In genomic region chr7:144811521-144811920, GRCm38 (mm10) we compare ENCODE assay signal across 16 mouse cellular contexts. TPM values are rescaled to one million over a fixed set of nuclear protein-coding genes. Genes with fewer than 3 reads are reported as not detected.
DNase-seq lines count a peak whose midpoint lies in the region; ATAC-seq and TF ChIP-seq lines count a peak whose summit lies in the region.
"Had no signal": no experiment of that assay in that cellular context is flagged by ENCODE, and none has a peak within 500 bp of the region (broad histone marks: within the 10 kb centered on the region; RNA-seq: fewer than 3 reads in every experiment).

No protein-coding gene starts in this region.

- TF ChIP-seq CTCF in lung, embryonic 14.5 days (IDR thresholded peaks at IDR 0.05; ENCODE audit: low read depth): no peak
- no peak for TF ChIP-seq CTCF in lung, adult 2 months (IDR thresholded peaks at IDR 0.05; ENCODE audit: insufficient read depth, low read length)

- H3K36me3 ChIP-seq in forebrain, embryonic 10.5 days (replicated peaks): no peaks in the 10 kb centered on the region
- no peaks in the 10 kb centered on the region for H3K36me3 ChIP-seq in forebrain, embryonic 14.5 days (ENCODE audit: control insufficient read depth, insufficient read depth, low read length)
- no peaks in the 10 kb centered on the region for H3K36me3 ChIP-seq in lung, embryonic 14.5 days (ENCODE audit: insufficient read depth)
- no peaks in the 10 kb centered on the region for H3K36me3 ChIP-seq in limb, embryonic 12.5 days
- H3K36me3 ChIP-seq: hindbrain, embryonic 13.5 days had no signal

- H3K4me2 ChIP-seq in forebrain, embryonic 14.5 days (ENCODE audit: low read length): no peak overlapping the region
- H3K4me2 ChIP-seq in lung, embryonic 14.5 days: no peak overlapping the region
- no peak overlapping the region for H3K4me2 ChIP-seq in limb, embryonic 12.5 days
- H3K4me2 ChIP-seq: heart, embryonic 11.5 days; hindbrain, embryonic 13.5 days had no signal

- peaks cover 23% of the 10 kb centered on the region; the same call in 1 of the 2 replicates for H3K27me3 ChIP-seq in forebrain, embryonic 10.5 days (ENCODE audit: poor library complexity, severe bottlenecking)
- H3K27me3 ChIP-seq in forebrain, embryonic 14.5 days (replicated peaks; ENCODE audit: control insufficient read depth, insufficient read depth, low read length): no peaks in the 10 kb centered on the region
- no peaks in the 10 kb centered on the region for H3K27me3 ChIP-seq in lung, embryonic 14.5 days (ENCODE audit: insufficient read depth, low read length)
- H3K27me3 ChIP-seq in limb, embryonic 12.5 days: peaks cover 2% of the 10 kb centered on the region; the same call in 1 of the 2 replicates
- H3K27me3 ChIP-seq: hindbrain, embryonic 13.5 days had no signal

- ATAC-seq in forebrain, embryonic 14.5 days: no peak
- ATAC-seq in lung, embryonic 14.5 days (ENCODE audit: insufficient read depth): peak; percentile 93
- ATAC-seq in limb, embryonic 12.5 days (ENCODE audit: insufficient number of reproducible peaks, insufficient read depth, low FRiP score, low TSS enrichment, low read depth): peak; percentile 63; the same call in 1 of the 2 replicates
- ATAC-seq in megakaryocyte-erythroid progenitor cell, adult 5-6 weeks (replicated peaks; ENCODE audit: low FRiP score, low TSS enrichment, poor library complexity, severe bottlenecking): no peak

- no peak for TF ChIP-seq POLR2A in lung, adult 2 months (IDR thresholded peaks at IDR 0.05; ENCODE audit: borderline replicate concordance, extremely low read depth, low read depth, low read length)

- no peak overlapping the region for H3K4me3 ChIP-seq in forebrain, embryonic 10.5 days
- no peak overlapping the region for H3K4me3 ChIP-seq in forebrain, embryonic 14.5 days (ENCODE audit: low read depth, low read length)
- H3K4me3 ChIP-seq in lung, embryonic 14.5 days (ENCODE audit: low read depth, low read length): no peak overlapping the region
- H3K4me3 ChIP-seq in lung, adult 2 months (replicated peaks; ENCODE audit: extremely low read depth, low read depth, low read length): no peak overlapping the region
- no peak overlapping the region for H3K4me3 ChIP-seq in limb, embryonic 12.5 days (replicated peaks)
- H3K4me3 ChIP-seq: hindbrain, embryonic 13.5 days; left cerebral cortex, adult 2 months had no signal

- H3K4me1 ChIP-seq in forebrain, embryonic 10.5 days: peaks cover 38% of the 10 kb centered on the region
- 0 out of 2 replicates have a peak, but pooled peaks cover 2% of the 10 kb centered on the region for H3K4me1 ChIP-seq in forebrain, embryonic 14.5 days (ENCODE audit: control insufficient read depth, insufficient read depth, low read length)
- H3K4me1 ChIP-seq in lung, embryonic 14.5 days (ENCODE audit: insufficient read depth): no peaks in the 10 kb centered on the region
- no peaks in the 10 kb centered on the region for H3K4me1 ChIP-seq in lung, adult 2 months (ENCODE audit: control insufficient read depth, insufficient read depth, low read length)
- H3K4me1 ChIP-seq in limb, embryonic 12.5 days (replicated peaks): peaks cover 9% of the 10 kb centered on the region

- peak overlapping the region; percentile 16; the same call in 1 of the 2 replicates for H3K27ac ChIP-seq in forebrain, embryonic 10.5 days
- no peak overlapping the region for H3K27ac ChIP-seq in forebrain, embryonic 14.5 days (ENCODE audit: low read depth, low read length)
- H3K27ac ChIP-seq in lung, embryonic 14.5 days (ENCODE audit: low read depth): no peak overlapping the region
- no peak overlapping the region for H3K27ac ChIP-seq in limb, embryonic 12.5 days
- H3K27ac ChIP-seq: hindbrain, embryonic 13.5 days; left cerebral cortex, adult 2 months; macrophage had no signal

- DNase-seq in forebrain, embryonic 10.5 days (ENCODE audit: extremely low spot score, low spot score): no peak
- DNase-seq in forebrain, embryonic 14.5 days (ENCODE audit: low spot score): no peak
- DNase-seq in lung, embryonic 14.5 days: peak; percentile 71
- no peak for DNase-seq in lung, adult 2 months
- peak; percentile 64 for DNase-seq in retina, postnatal 1 day
- DNase-seq in layer of hippocampus, adult 18-20 months (ENCODE audit: low spot score in 2 of 2): no peak
- DNase-seq: cerebellum, adult 9-11 months; kidney, adult 18-20 months; spleen, adult 18-20 months had no signal

- WGBS in forebrain, embryonic 10.5 days: 53% methylated on average over 4 of the region's 4 CpGs
- WGBS in forebrain, embryonic 14.5 days: 64% methylated on average over 4 of the region's 4 CpGs
- 20% methylated on average over 4 of the region's 4 CpGs for WGBS in lung, embryonic 14.5 days
- 31% methylated on average over 4 of the region's 4 CpGs for WGBS in lung, adult 2 months
- WGBS in limb, embryonic 12.5 days: 38% methylated on average over 4 of the region's 4 CpGs

- no peak overlapping the region for H3K9ac ChIP-seq in forebrain, embryonic 14.5 days (ENCODE audit: low read length)
- no peak overlapping the region for H3K9ac ChIP-seq in lung, embryonic 14.5 days
- H3K9ac ChIP-seq in limb, embryonic 12.5 days (replicated peaks): no peak overlapping the region
- H3K9ac ChIP-seq: hindbrain, embryonic 13.5 days had no signal

- no peaks in the 10 kb centered on the region for H3K9me3 ChIP-seq in forebrain, embryonic 10.5 days
- no peaks in the 10 kb centered on the region for H3K9me3 ChIP-seq in forebrain, embryonic 14.5 days (replicated peaks; ENCODE audit: control insufficient read depth, low read length)
- H3K9me3 ChIP-seq in lung, embryonic 14.5 days (ENCODE audit: low read depth, low read length): no peaks in the 10 kb centered on the region
- no peaks in the 10 kb centered on the region for H3K9me3 ChIP-seq in limb, embryonic 12.5 days
- H3K9me3 ChIP-seq: hindbrain, embryonic 13.5 days had no signal

RNA-seq across cellular contexts. Expression of gene Fgf3, which starts 26.4 kb away (rescaled TPM):
- polyA plus RNA-seq in forebrain, embryonic 10.5 days (2016; fragmentation: Nextera tagmentation; extraction: Ambion mirVana): 0.98 and 1.2 TPM in 2 replicates
- polyA plus RNA-seq in forebrain, embryonic 14.5 days (2014; fragmentation: Nextera tagmentation; extraction: Ambion mirVana): 2.0 and 3.2 TPM in 2 replicates
- polyA plus RNA-seq in lung, embryonic 14.5 days (2014; fragmentation: Nextera tagmentation; extraction: Ambion mirVana): not detected in 2 replicates
- polyA plus RNA-seq in lung, adult 2 months (2012; rRNA removed): not detected in 2 replicates
- not detected in 2 replicates for polyA plus RNA-seq in limb, embryonic 12.5 days (2016; fragmentation: Nextera tagmentation; extraction: Ambion mirVana)
- not detected for total RNA-seq in layer of hippocampus, adult 18-20 months (2021)
- 3.3 TPM in 1 of 2 replicates, not detected in the other for total RNA-seq in megakaryocyte-erythroid progenitor cell, adult 5-6 weeks (2014; fragmentation: Nextera tagmentation)
- total RNA-seq in megakaryocyte-erythroid progenitor cell, adult 5-6 weeks (2017): 0.52 and 1.8 TPM in 2 replicates
- total RNA-seq: gastrocnemius, adult 18-20 months had no signal
- polyA plus RNA-seq: macrophage had no signal

RNA-seq across cellular contexts. Expression of gene Fgf4, which starts 35.6 kb away (rescaled TPM):
- polyA plus RNA-seq in forebrain, embryonic 10.5 days (2016; fragmentation: Nextera tagmentation; extraction: Ambion mirVana): not detected in 2 replicates
- polyA plus RNA-seq in forebrain, embryonic 14.5 days (2014; fragmentation: Nextera tagmentation; extraction: Ambion mirVana): not detected in 2 replicates
- not detected in 2 replicates for polyA plus RNA-seq in lung, embryonic 14.5 days (2014; fragmentation: Nextera tagmentation; extraction: Ambion mirVana)
- polyA plus RNA-seq in lung, adult 2 months (2012; rRNA removed): not detected in 2 replicates
- polyA plus RNA-seq in limb, embryonic 12.5 days (2016; fragmentation: Nextera tagmentation; extraction: Ambion mirVana): 0.49 TPM in 2 replicates
- total RNA-seq in layer of hippocampus, adult 18-20 months (2021): not detected
- not detected in 2 replicates for total RNA-seq in megakaryocyte-erythroid progenitor cell, adult 5-6 weeks (2014; fragmentation: Nextera tagmentation)
- not detected in 2 replicates for total RNA-seq in megakaryocyte-erythroid progenitor cell, adult 5-6 weeks (2017)
- total RNA-seq: gastrocnemius, adult 18-20 months; left cerebral cortex, adult 2 months had no signal
- polyA plus RNA-seq: heart, embryonic 11.5 days; hindbrain, embryonic 13.5 days; macrophage had no signal

RNA-seq across cellular contexts. Expression of gene Ano1, which starts 59.7 kb away (rescaled TPM):
- polyA plus RNA-seq in forebrain, embryonic 10.5 days (2016; fragmentation: Nextera tagmentation; extraction: Ambion mirVana): 17.9 and 22.3 TPM in 2 replicates
- 6.0 and 7.8 TPM in 2 replicates for polyA plus RNA-seq in forebrain, embryonic 14.5 days (2014; fragmentation: Nextera tagmentation; extraction: Ambion mirVana)
- 64.8 and 71.5 TPM in 2 replicates for polyA plus RNA-seq in lung, embryonic 14.5 days (2014; fragmentation: Nextera tagmentation; extraction: Ambion mirVana)
- 86.3 and 92.3 TPM in 2 replicates for polyA plus RNA-seq in lung, adult 2 months (2012; rRNA removed)
- polyA plus RNA-seq in limb, embryonic 12.5 days (2016; fragmentation: Nextera tagmentation; extraction: Ambion mirVana): 1.7 and 1.8 TPM in 2 replicates
- 1 to 10 TPM; 2.6 to 2.8 TPM for total RNA-seq in layer of hippocampus, adult 18-20 months (2021)
- total RNA-seq in megakaryocyte-erythroid progenitor cell, adult 5-6 weeks (2014; fragmentation: Nextera tagmentation): 1.4 TPM in 1 of 2 replicates, not detected in the other
- not detected in 2 replicates for total RNA-seq in megakaryocyte-erythroid progenitor cell, adult 5-6 weeks (2017)
- polyA plus RNA-seq: macrophage had no signal

Comparison
In these comparisons a context has a peak if more than half of its experiments do, and no peak if none do; other contexts are left out.
1. DNase-seq: peak in lung, embryonic 14.5 days (single experiment) and retina, postnatal 1 day (single experiment); none in forebrain, embryonic 10.5 days (single experiment), forebrain, embryonic 14.5 days (single experiment), lung, adult 2 months (single experiment) and layer of hippocampus, adult 18-20 months (0 of 2).
2. ATAC-seq: peak in lung, embryonic 14.5 days (single experiment) and limb, embryonic 12.5 days (single experiment); none in forebrain, embryonic 14.5 days (single experiment) and megakaryocyte-erythroid progenitor cell, adult 5-6 weeks (single experiment).